Mouse (Mus musculus) midbrain, postnatal 0 days (tissue): ENCODE data around the gene Mea1. TPM values are rescaled to one million over a fixed set of nuclear protein-coding genes. Genes with fewer than 3 reads are reported as not detected.

ENCODE experiments used
- ATAC-seq: fragments of 200-750 bp; cut with Nextera tagmentation; 2 replicates; pipeline ENCODE4 v1.8.0; 2017; ENCODE audit warnings: moderate number of reproducible peaks, mild to moderate bottlenecking, moderate TSS enrichment, moderate library complexity; ENCODE audit not compliant: low FRiP score
- DNase-seq: peaks from one replicate; pipeline ENCODE4 v3.0.0-alpha.2; 2015; ENCODE audit warnings: low spot score
- H3K27ac ChIP-seq: fragments of 300-500 bp; sonication (generic); 2 replicates; pipeline ENCODE4 v1.5.1; 2014; ENCODE audit warnings: low read depth, mild to moderate bottlenecking, low read length, mixed read lengths
- H3K27me3 ChIP-seq: fragments of 300-500 bp; sonication (generic); 2 replicates; pipeline ENCODE4 v1.6.1; 2014; ENCODE audit warnings: low read length, control low read depth, mixed read lengths; ENCODE audit not compliant: insufficient read depth
- H3K36me3 ChIP-seq: fragments of 300-500 bp; sonication (generic); 2 replicates; pipeline ENCODE4 v1.6.1; 2014; ENCODE audit warnings: low read length, control low read depth, mixed read lengths; ENCODE audit not compliant: insufficient read depth
- H3K4me1 ChIP-seq: fragments of 300-500 bp; sonication (generic); 2 replicates; pipeline ENCODE4 v1.6.1; 2014; ENCODE audit warnings: mild to moderate bottlenecking, control low read depth, antibody characterized with exemption, low read length, mixed read lengths; ENCODE audit not compliant: insufficient read depth
- H3K4me2 ChIP-seq: fragments of 300-500 bp; sonication (generic); 2 replicates; pipeline ENCODE4 v1.6.1; 2014; ENCODE audit warnings: low read depth, mild to moderate bottlenecking, low read length, mixed read lengths; ENCODE audit not compliant: poor library complexity, severe bottlenecking
- H3K4me3 ChIP-seq: fragments of 300-500 bp; sonication (generic); 2 replicates; pipeline ENCODE4 v1.5.1; 2014; ENCODE audit warnings: low read depth, mild to moderate bottlenecking, low read length, moderate library complexity
- H3K9ac ChIP-seq: fragments of 300-500 bp; sonication (generic); replicated peaks from 2 replicates; pipeline ENCODE4 v1.6.1; 2014; ENCODE audit warnings: mild to moderate bottlenecking, low read length, moderate library complexity, mixed read lengths; ENCODE audit not compliant: poor library complexity, severe bottlenecking
- H3K9me3 ChIP-seq: fragments of 300-500 bp; sonication (generic); 2 replicates; pipeline ENCODE4 v1.6.1; 2016; ENCODE audit warnings: low read length, control low read depth
- CTCF ChIP-seq: IDR thresholded peaks from 2 replicates; pipeline ENCODE4 v1.5.1; 2016; ENCODE audit warnings: antibody characterized with exemption, mild to moderate bottlenecking
- WGBS: fragments of 180-500 bp; shearing (Covaris S2); extraction: QIAGEN DNeasy Blood & Tissue Kit; methylation state at CpG from one replicate; pipeline ENCODE4 v1.1.7; 2014; 5-methylcytosine and 5-hydroxymethylcytosine counted together
- polyA plus RNA-seq: library from polyadenylated mRNA; unstranded; fragments of >200 nt; fragmentation: Nextera tagmentation; extraction: Ambion mirVana; gene quantifications from 2 replicates; pipeline ENCODE4 v1.2.1, GENCODE M21; 2015
- total RNA-seq: library from RNA; depleted of rRNA; stranded (reverse); fragments of >200 nt; gene quantifications from 2 replicates; pipeline ENCODE4 v1.2.3, GENCODE M21; 2014

Mea1 gene
- total and polyA plus RNA-seq, 2 experiments from 2014 or later: 171 to 314 TPM

GRCm38 (mm10) chr17:46644152-46644805, 34.3 kb upstream of the Mea1 start:
- Histone ChIP-seq H3K9ac (no peak overlapping the region; the same call in 1 of the 2 replicates), H3K4me3 (no peak overlapping the region), H3K4me1 (peaks cover 9% of the 10 kb centered on the region; the same call in 1 of the 2 replicates), H3K9me3 (no peaks in the 10 kb centered on the region), H3K27ac (no peak overlapping the region), H3K27me3 (no peaks in the 10 kb centered on the region), H3K4me2 (peak overlapping the region; percentile 93; the same call in 1 of the 2 replicates), H3K36me3 (peaks cover 32% of the 10 kb centered on the region)
- no peak for TF ChIP-seq CTCF
- DNase-seq (no peak), ATAC-seq (no peak)
- 92% methylated on average over 12 of the region's 12 CpGs for WGBS

- ATAC-seq (no peak), DNase-seq (no peak)
- Histone ChIP-seq H3K4me3 (peak overlapping the region; percentile 72), H3K36me3 (peaks cover 25% of the 10 kb centered on the region), H3K4me1 (peaks cover 11% of the 10 kb centered on the region; the same call in 1 of the 2 replicates), H3K4me2 (peak overlapping the region; percentile 93), H3K27me3 (no peaks in the 10 kb centered on the region), H3K27ac (peak overlapping the region; percentile 47; the same call in 1 of the 2 replicates), H3K9me3 (no peaks in the 10 kb centered on the region), H3K9ac (peak overlapping the region; percentile 56)
- TF ChIP-seq CTCF: no peak
- 6% methylated on average over 11 of the region's 11 CpGs for WGBS
Observed at GRCm38 (mm10) chr17:46644916-46645475, 33.6 kb upstream of the Mea1 start.

- no peaks in the 10 kb centered on the region for H3K27me3 ChIP-seq
- H3K4me3 ChIP-seq: peak within 1 kb of the TSS; percentile 72
- H3K27ac ChIP-seq: peak within 1 kb of the TSS; percentile 85
- under 1% methylated on average over 53 of the region's 53 CpGs for WGBS
- H3K4me2 ChIP-seq: peak within 1 kb of the TSS; percentile 93
- DNase-seq (peak; percentile 98), ATAC-seq (peak; percentile 75)
- peaks cover 17% of the 10 kb centered on the region; the same call in 1 of the 2 replicates for H3K36me3 ChIP-seq
- TF ChIP-seq CTCF: peak; percentile 10
- H3K9ac ChIP-seq: peak within 1 kb of the TSS; percentile 71
- H3K4me1 ChIP-seq: peaks cover 11% of the 10 kb centered on the region; the same call in 1 of the 2 replicates
- no peaks in the 10 kb centered on the region for H3K9me3 ChIP-seq
Observed at GRCm38 (mm10) chr17:46645561-46646321, 32.9 kb upstream of the Mea1 start, which contains the start of the genes Klc4 and Mrpl2. Gene Klc4, minus strand, starts transcription at chr17:46646022. Gene Mrpl2, plus strand, starts transcription at chr17:46646229.

GRCm38 (mm10) chr17:46646322-46646662, 32.3 kb upstream of the Mea1 start:
- DNase-seq (no peak), ATAC-seq (no peak)
- Histone ChIP-seq H3K27ac (peak overlapping the region; percentile 85), H3K27me3 (no peaks in the 10 kb centered on the region), H3K9me3 (no peaks in the 10 kb centered on the region), H3K4me2 (peak overlapping the region; percentile 65), H3K9ac (peak overlapping the region; percentile 71), H3K4me3 (peak overlapping the region; percentile 72), H3K4me1 (peaks cover 15% of the 10 kb centered on the region; the same call in 1 of the 2 replicates), H3K36me3 (peaks cover 12% of the 10 kb centered on the region; the same call in 1 of the 2 replicates)
- WGBS: under 1% methylated on average over 19 of the region's 19 CpGs
- no peak for TF ChIP-seq CTCF

GRCm38 (mm10) chr17:46647279-46647678, 31.3 kb upstream of the Mea1 start:
- Histone ChIP-seq H3K9me3 (no peaks in the 10 kb centered on the region), H3K27ac (no peak overlapping the region), H3K27me3 (no peaks in the 10 kb centered on the region), H3K9ac (no peak overlapping the region), H3K36me3 (peaks cover 6% of the 10 kb centered on the region; the same call in 1 of the 2 replicates), H3K4me3 (no peak overlapping the region), H3K4me2 (peak overlapping the region; percentile 65; the same call in 1 of the 2 replicates), H3K4me1 (peaks cover 22% of the 10 kb centered on the region; the same call in 1 of the 2 replicates)
- 94% methylated on average over 7 of the region's 7 CpGs for WGBS
- DNase-seq (no peak), ATAC-seq (no peak)
- no peak for TF ChIP-seq CTCF
